Comparison of ENCODE assay signal across 8 mouse cellular contexts in the genomic region with DNA sequence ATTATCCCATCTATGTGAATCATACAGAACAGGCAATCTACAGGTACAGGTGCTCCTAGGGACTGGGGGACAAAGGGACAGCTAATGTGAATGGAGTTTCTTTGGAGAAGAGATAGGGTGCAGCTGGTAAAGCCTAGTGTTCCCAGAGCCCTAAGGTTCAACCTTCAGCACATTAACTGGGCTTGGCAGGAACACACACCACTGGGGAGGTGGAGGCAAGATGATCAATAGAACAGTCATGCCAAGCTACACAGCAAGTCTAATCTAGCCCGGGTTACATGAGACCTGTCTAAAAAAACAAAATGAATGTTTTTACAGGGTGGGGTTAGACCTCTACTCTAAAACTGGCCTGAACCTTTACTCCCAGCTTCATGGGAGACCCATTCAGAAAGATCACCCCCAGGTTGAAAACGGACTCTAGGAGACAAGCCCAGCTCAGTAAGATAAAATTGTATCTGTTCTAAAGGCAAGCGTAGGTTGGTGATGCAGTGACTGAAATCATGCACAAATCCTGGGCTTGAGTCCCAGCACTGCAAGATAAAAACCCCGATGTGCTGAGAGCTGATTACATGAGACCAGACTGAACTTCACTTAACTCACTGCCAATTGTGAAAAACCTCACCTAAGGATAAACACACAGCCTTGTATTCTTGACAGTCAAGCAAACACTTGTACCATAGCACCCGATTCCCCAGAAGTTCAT. TPM values are rescaled to one million over a fixed set of nuclear protein-coding genes. Genes with fewer than 3 reads are reported as not detected.
DNase-seq lines count a peak whose midpoint lies in the region; ATAC-seq and TF ChIP-seq lines count a peak whose summit lies in the region.

No protein-coding gene starts in this region.

- H3K4me1 ChIP-seq in hindbrain, embryonic 13.5 days (replicated peaks), result peaks cover 65% of the 10 kb centered on the region
- peaks cover 37% of the 10 kb centered on the region for H3K4me1 ChIP-seq in midbrain, embryonic 14.5 days (ENCODE audit: control insufficient read depth, insufficient read depth, low read length)

- DNase-seq in layer of hippocampus, adult 2 months (ENCODE audit: low spot score in 2 of 2), result peak in 1 of 2 experiments; percentile 31
- DNase-seq in layer of hippocampus, adult 9-10 months (ENCODE audit: low spot score), result no peak
- peak; percentile 50 for DNase-seq in brain, embryonic 14.5 days (ENCODE audit: low read depth)
- peak; percentile 23 for DNase-seq in midbrain, embryonic 14.5 days
- DNase-seq in cerebellum, postnatal 4 days (ENCODE audit: low spot score in 2 of 2), result no peak
- DNase-seq in adrenal gland, adult 2 months, result no peak
- DNase-seq in lung, postnatal 14 days, result no peak

- H3K27ac ChIP-seq in layer of hippocampus, adult 2 months, result peak overlapping the region; percentile 93
- peak overlapping the region; percentile 55; the same call in 1 of the 2 replicates for H3K27ac ChIP-seq in hindbrain, embryonic 13.5 days
- no peak overlapping the region for H3K27ac ChIP-seq in midbrain, embryonic 14.5 days (replicated peaks; ENCODE audit: low read depth, low read length)

- no peaks in the 10 kb centered on the region for H3K27me3 ChIP-seq in hindbrain, embryonic 13.5 days
- H3K27me3 ChIP-seq in midbrain, embryonic 14.5 days (ENCODE audit: control insufficient read depth, insufficient read depth, low read length), result no peaks in the 10 kb centered on the region

- H3K9me3 ChIP-seq in hindbrain, embryonic 13.5 days, result no peaks in the 10 kb centered on the region
- H3K9me3 ChIP-seq in midbrain, embryonic 14.5 days (ENCODE audit: control insufficient read depth, low read length), result no peaks in the 10 kb centered on the region

- TF ChIP-seq CTCF in layer of hippocampus, adult 2 months (conservative IDR thresholded peaks at IDR 0.05), result no peak
- no peak for TF ChIP-seq CTCF in brain, embryonic 14.5 days (IDR thresholded peaks at IDR 0.05; ENCODE audit: borderline replicate concordance, extremely low read depth, insufficient read depth, insufficient read length)

- H3K4me3 ChIP-seq in layer of hippocampus, adult 2 months, result peak overlapping the region; percentile 80
- peak overlapping the region; percentile 83 for H3K4me3 ChIP-seq in hindbrain, embryonic 13.5 days
- peak overlapping the region; percentile 78 for H3K4me3 ChIP-seq in midbrain, embryonic 14.5 days (replicated peaks; ENCODE audit: low read depth, low read length)

- peaks cover 47% of the 10 kb centered on the region for H3K36me3 ChIP-seq in hindbrain, embryonic 13.5 days
- H3K36me3 ChIP-seq in midbrain, embryonic 14.5 days (ENCODE audit: control insufficient read depth, insufficient read depth, low read length), result peaks cover 42% of the 10 kb centered on the region

- TF ChIP-seq POLR2A in brain, embryonic 14.5 days (IDR thresholded peaks at IDR 0.05; ENCODE audit: borderline replicate concordance, extremely low read depth, insufficient read depth, insufficient read length, poor library complexity, severe bottlenecking), result no peak

- no peak for ATAC-seq in hindbrain, embryonic 13.5 days (ENCODE audit: low FRiP score)
- no peak for ATAC-seq in midbrain, embryonic 14.5 days (ENCODE audit: low FRiP score, low TSS enrichment)

- 17% methylated on average over 5 of the region's 5 CpGs for WGBS in hindbrain, embryonic 13.5 days
- WGBS in midbrain, embryonic 14.5 days, result 12% methylated on average over 5 of the region's 5 CpGs

- H3K9ac ChIP-seq in hindbrain, embryonic 13.5 days, result peak overlapping the region; percentile 93
- H3K9ac ChIP-seq in midbrain, embryonic 14.5 days (replicated peaks; ENCODE audit: low read length), result peak overlapping the region; percentile 89

- H3K4me2 ChIP-seq in hindbrain, embryonic 13.5 days, result peak overlapping the region; percentile 94
- peak overlapping the region; percentile 68 for H3K4me2 ChIP-seq in midbrain, embryonic 14.5 days (ENCODE audit: low read length)

RNA-seq across cellular contexts. Expression of a gene that starts 12.1 kb away (rescaled TPM):
- 100 to 1,000 TPM; 103 to 106 TPM for total RNA-seq in layer of hippocampus, adult 2 months (2021)
- polyA plus RNA-seq in brain, embryonic 14.5 days (2012; rRNA removed), result 149 and 171 TPM in 2 replicates
- polyA plus RNA-seq in hindbrain, embryonic 13.5 days (2015; fragmentation: Nextera tagmentation; extraction: Ambion mirVana), result 95.9 and 98.2 TPM in 2 replicates
- 81.5 and 89.0 TPM in 2 replicates for polyA plus RNA-seq in midbrain, embryonic 14.5 days (2014; fragmentation: Nextera tagmentation; extraction: Ambion mirVana)
- 100 to 1,000 TPM; 153 to 237 TPM for total RNA-seq in adrenal gland, adult 2 months (2021)
- 265 and 326 TPM in 2 replicates for polyA plus RNA-seq in adrenal gland, adult 2 months (2012; rRNA removed)

Comparison
In these comparisons a context has a peak if more than half of its experiments do, and no peak if none do; other contexts are left out.
1. DNase-seq: peak in brain, embryonic 14.5 days (single experiment) and midbrain, embryonic 14.5 days (single experiment); none in layer of hippocampus, adult 9-10 months (single experiment), cerebellum, postnatal 4 days (0 of 2), adrenal gland, adult 2 months (single experiment) and lung, postnatal 14 days (single experiment).
2. Peak in every context shown above with its lines, with median percentiles within 50 percentile points of each other: H3K4me3 ChIP-seq.